Mouse (Mus musculus) hindbrain, embryonic 13.5 days (tissue): ENCODE measurements around the gene Olfr777. TPM values are rescaled to one million over a fixed set of nuclear protein-coding genes. Genes with fewer than 3 reads are reported as not detected.
"Not testable (repeated sequence)": the region's sequence is repeated elsewhere in the genome, so short reads cannot be mapped to it uniquely, and the experiment has no call there.

Source experiments
- ATAC-seq: fragments of 200-750 bp; cut with Nextera tagmentation; 2 replicates; pipeline ENCODE4 v1.8.0; 2017; ENCODE audit warnings: moderate TSS enrichment; ENCODE audit not compliant: low FRiP score
- H3K27ac ChIP-seq: fragments of 300-500 bp; sonication (generic); 2 replicates; pipeline ENCODE4 v1.5.1; 2015; ENCODE audit warnings: inconsistent platforms, mild to moderate bottlenecking, moderate library complexity
- H3K27me3 ChIP-seq: fragments of 300-500 bp; sonication (generic); 2 replicates; pipeline ENCODE4 v1.6.1; 2015; ENCODE audit warnings: mild to moderate bottlenecking, inconsistent platforms
- H3K36me3 ChIP-seq: fragments of 300-500 bp; sonication (generic); 2 replicates; pipeline ENCODE4 v1.6.1; 2015; ENCODE audit warnings: mild to moderate bottlenecking, inconsistent platforms
- H3K4me1 ChIP-seq: fragments of 300-500 bp; sonication (generic); replicated peaks from 2 replicates; pipeline ENCODE4 v1.6.1; 2015; ENCODE audit warnings: inconsistent platforms
- H3K4me2 ChIP-seq: fragments of 300-500 bp; sonication (generic); 2 replicates; pipeline ENCODE4 v1.6.1; 2015; ENCODE audit warnings: inconsistent platforms, mild to moderate bottlenecking, moderate library complexity
- H3K4me3 ChIP-seq: fragments of 300-500 bp; sonication (generic); 2 replicates; pipeline ENCODE4 v1.5.1; 2015; ENCODE audit warnings: mild to moderate bottlenecking, inconsistent platforms
- H3K9ac ChIP-seq: fragments of 300-500 bp; sonication (generic); 2 replicates; pipeline ENCODE4 v1.6.1; 2015; ENCODE audit warnings: mild to moderate bottlenecking, inconsistent platforms
- H3K9me3 ChIP-seq: fragments of 300-500 bp; sonication (generic); 2 replicates; pipeline ENCODE4 v1.6.1; 2016; ENCODE audit warnings: inconsistent platforms
- WGBS: fragments of 180-500 bp; shearing (Covaris S2); methylation state at CpG from one replicate; pipeline ENCODE4 v1.1.7; 2015; 5-methylcytosine and 5-hydroxymethylcytosine counted together
- polyA plus RNA-seq: library from polyadenylated mRNA; unstranded; fragments of >200 nt; fragmentation: Nextera tagmentation; extraction: Ambion mirVana; gene quantifications from 2 replicates; pipeline ENCODE4 v1.2.1, GENCODE M21; 2015

Olfr777 gene
- not detected in 2 replicates for polyA plus RNA-seq

- Histone ChIP-seq H3K36me3 (no peaks in the 10 kb centered on the region), H3K9ac (no peak within 1 kb of the TSS), H3K27me3 (no peaks in the 10 kb centered on the region), H3K9me3 (no peaks in the 10 kb centered on the region), H3K27ac (no peak within 1 kb of the TSS), H3K4me1 (no peaks in the 10 kb centered on the region), H3K4me2 (no peak within 1 kb of the TSS), H3K4me3 (no peak within 1 kb of the TSS)
- 95% methylated on average over 2 of the region's 2 CpGs for WGBS
- no peak for ATAC-seq
These were observed at the start of gene Olfr777 for GRCm38 (mm10) chr10:129271081-129271535. TSS of gene Olfr777 (minus strand) at chr10:129271485.

GRCm38 (mm10) chr10:129317817-129318216 is 46.5 kb upstream of the Olfr777 start, which contains the start of gene Olfr780:
TSS of gene Olfr780 (plus strand) at chr10:129318117.
- H3K4me1 ChIP-seq: no peaks in the 10 kb centered on the region
- 88% methylated on average over 3 of the region's 3 CpGs for WGBS
- no peaks in the 10 kb centered on the region for H3K36me3 ChIP-seq
- H3K9ac ChIP-seq: no peak within 1 kb of the TSS
- no peak within 1 kb of the TSS for H3K4me3 ChIP-seq
- H3K9me3 ChIP-seq: no peaks in the 10 kb centered on the region
- no peaks in the 10 kb centered on the region for H3K27me3 ChIP-seq
- no peak within 1 kb of the TSS for H3K27ac ChIP-seq
- no peak for ATAC-seq
- no peak within 1 kb of the TSS for H3K4me2 ChIP-seq

- not testable (repeated sequence) for H3K9ac ChIP-seq, H3K4me1 ChIP-seq, H3K4me3 ChIP-seq, H3K36me3 ChIP-seq, H3K4me2 ChIP-seq, H3K9me3 ChIP-seq, ATAC-seq, H3K27ac ChIP-seq, H3K27me3 ChIP-seq
- WGBS: no CpG with 5 or more reads among the region's 1 CpGs
These were observed 42.2 kb upstream of the Olfr777 start for GRCm38 (mm10) chr10:129313521-129313920.

- not testable (repeated sequence) for H3K27ac ChIP-seq, H3K36me3 ChIP-seq, ATAC-seq, H3K4me3 ChIP-seq, H3K4me1 ChIP-seq, H3K4me2 ChIP-seq, H3K9ac ChIP-seq, H3K9me3 ChIP-seq, H3K27me3 ChIP-seq
- 61% methylated on average over 1 of the region's 1 CpGs for WGBS
These were observed 41.7 kb upstream of the Olfr777 start for GRCm38 (mm10) chr10:129312973-129313372.

GRCm38 (mm10) chr10:129258827-129259226 is 12.5 kb downstream of the Olfr777 start, which contains the start of gene Olfr776:
TSS of gene Olfr776 (plus strand) at chr10:129259127.
- no peak for ATAC-seq
- Histone ChIP-seq H3K36me3 (no peaks in the 10 kb centered on the region), H3K27me3 (no peaks in the 10 kb centered on the region), H3K9me3 (no peaks in the 10 kb centered on the region), H3K27ac (no peak within 1 kb of the TSS), H3K9ac (no peak within 1 kb of the TSS), H3K4me2 (no peak within 1 kb of the TSS), H3K4me1 (no peaks in the 10 kb centered on the region), H3K4me3 (no peak within 1 kb of the TSS)

GRCm38 (mm10) chr10:129248112-129248511 is 23.2 kb downstream of the Olfr777 start, which contains the start of gene Olfr775:
TSS of gene Olfr775 (plus strand) at chr10:129248412.
- no peak for ATAC-seq
- Histone ChIP-seq H3K36me3 (no peaks in the 10 kb centered on the region), H3K27me3 (no peaks in the 10 kb centered on the region), H3K4me2 (no peak within 1 kb of the TSS), H3K9ac (no peak within 1 kb of the TSS), H3K9me3 (no peaks in the 10 kb centered on the region), H3K4me3 (no peak within 1 kb of the TSS), H3K4me1 (no peaks in the 10 kb centered on the region), H3K27ac (no peak within 1 kb of the TSS)
- 62% methylated on average over 3 of the region's 3 CpGs for WGBS

- no peak within 1 kb of the TSS for H3K4me3 ChIP-seq
- no peak within 1 kb of the TSS for H3K4me2 ChIP-seq
- ATAC-seq: no peak
- H3K4me1 ChIP-seq: no peaks in the 10 kb centered on the region
- no peak within 1 kb of the TSS for H3K9ac ChIP-seq
- no peaks in the 10 kb centered on the region for H3K36me3 ChIP-seq
- H3K27ac ChIP-seq: no peak within 1 kb of the TSS
- WGBS: 85% methylated on average over 2 of the region's 2 CpGs
- H3K9me3 ChIP-seq: no peaks in the 10 kb centered on the region
- no peaks in the 10 kb centered on the region for H3K27me3 ChIP-seq
These were observed 35.4 kb downstream of the Olfr777 start, which contains the start of gene Olfr774 for GRCm38 (mm10) chr10:129235904-129236303. TSS of gene Olfr774 (plus strand) at chr10:129236204.

- H3K4me1 ChIP-seq: no peaks in the 10 kb centered on the region
- H3K9me3 ChIP-seq: no peaks in the 10 kb centered on the region
- no peak for ATAC-seq
- 88% methylated on average over 1 of the region's 1 CpGs for WGBS
- no peak overlapping the region for H3K4me3 ChIP-seq
- no peak overlapping the region for H3K9ac ChIP-seq
- H3K27ac ChIP-seq: no peak overlapping the region
- no peak overlapping the region for H3K4me2 ChIP-seq
- H3K27me3 ChIP-seq: no peaks in the 10 kb centered on the region
- H3K36me3 ChIP-seq: no peaks in the 10 kb centered on the region
These were observed 40.5 kb downstream of the Olfr777 start for GRCm38 (mm10) chr10:129230737-129231136.

Other genes starting within 250 kb of the Olfr777 start
- gene Olfr764-ps1, start 231.6 kb downstream of the Olfr777 start, polyA plus RNA-seq: not detected in 2 replicates
- gene Olfr765, start 221.5 kb downstream of the Olfr777 start, polyA plus RNA-seq: not detected in 2 replicates
- not detected in 2 replicates for gene Olfr766-ps1, start 202.5 kb downstream of the Olfr777 start, polyA plus RNA-seq
- not detected in 2 replicates for gene Olfr767, start 188.6 kb downstream of the Olfr777 start, polyA plus RNA-seq
- not detected in 2 replicates for gene Olfr768, start 172.1 kb downstream of the Olfr777 start, polyA plus RNA-seq
- gene Olfr769, start 153.6 kb downstream of the Olfr777 start, polyA plus RNA-seq: not detected in 2 replicates
- gene Olfr770, start 132.5 kb downstream of the Olfr777 start, polyA plus RNA-seq: not detected in 2 replicates
- gene Olfr771, start 106.7 kb downstream of the Olfr777 start, polyA plus RNA-seq: not detected in 2 replicates
- gene Olfr772, start 93.6 kb downstream of the Olfr777 start, polyA plus RNA-seq: not detected in 2 replicates
- not detected in 2 replicates for gene Olfr773, start 84.1 kb downstream of the Olfr777 start, polyA plus RNA-seq
- not detected in 2 replicates for gene Olfr774, start 35.3 kb downstream of the Olfr777 start, polyA plus RNA-seq
- not detected in 2 replicates for gene Olfr775, start 23.1 kb downstream of the Olfr777 start, polyA plus RNA-seq
- gene Olfr776, start 12.4 kb downstream of the Olfr777 start, polyA plus RNA-seq: not detected in 2 replicates
- gene Olfr780, start 46.6 kb upstream of the Olfr777 start, polyA plus RNA-seq: not detected in 2 replicates
- not detected in 2 replicates for gene Olfr781, start 57.4 kb upstream of the Olfr777 start, polyA plus RNA-seq
- gene Olfr782, start 77.4 kb upstream of the Olfr777 start, polyA plus RNA-seq: not detected in 2 replicates
- 0.08 TPM in 1 of 2 replicates, not detected in the other for gene Olfr784, start 112.6 kb upstream of the Olfr777 start, polyA plus RNA-seq
- not detected in 2 replicates for gene Olfr785, start 133.9 kb upstream of the Olfr777 start, polyA plus RNA-seq
- gene Olfr786, start 155.8 kb upstream of the Olfr777 start, polyA plus RNA-seq: not detected in 2 replicates
- gene Olfr787, start 190.4 kb upstream of the Olfr777 start, polyA plus RNA-seq: not detected in 2 replicates
- gene Olfr788, start 199.5 kb upstream of the Olfr777 start, polyA plus RNA-seq: not detected in 2 replicates
- not detected in 2 replicates for gene Olfr789, start 213.3 kb upstream of the Olfr777 start, polyA plus RNA-seq
- gene Olfr790, start 227.0 kb upstream of the Olfr777 start, polyA plus RNA-seq: not detected in 2 replicates